Mouse (Mus musculus): ENCODE data around the gene Gm17093.
"Not testable (repeated sequence)": the region's sequence is repeated elsewhere in the genome, so short reads cannot be mapped to it uniquely, and the experiment has no call there.

Gene Gm17093

DNA sequence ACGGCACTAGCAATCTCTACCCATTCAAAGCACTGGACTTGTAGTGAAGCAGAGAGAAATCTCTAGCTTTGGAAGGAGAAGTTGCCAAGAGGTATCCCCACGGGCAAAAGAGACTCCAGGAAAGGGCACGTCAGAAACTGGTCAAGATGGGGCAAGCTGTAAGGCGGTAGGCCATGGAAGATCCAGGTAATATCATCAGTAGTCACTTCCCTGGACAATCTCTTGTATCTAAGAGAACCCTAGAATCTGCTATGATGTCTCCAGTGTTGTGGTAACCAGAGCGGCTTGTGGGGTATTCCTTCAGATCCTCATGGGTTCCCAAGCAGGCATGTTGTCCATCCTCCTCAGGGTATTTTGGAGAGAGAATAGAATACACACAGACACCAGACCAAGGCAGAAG lies at the start of gene Gm17093:
TSS of gene Gm17093 (plus strand) at position 301 of the 400 bp plus-strand sequence.
- not testable (repeated sequence) for DNase-seq (ENCODE audit: low read depth, low spot score)

DNA sequence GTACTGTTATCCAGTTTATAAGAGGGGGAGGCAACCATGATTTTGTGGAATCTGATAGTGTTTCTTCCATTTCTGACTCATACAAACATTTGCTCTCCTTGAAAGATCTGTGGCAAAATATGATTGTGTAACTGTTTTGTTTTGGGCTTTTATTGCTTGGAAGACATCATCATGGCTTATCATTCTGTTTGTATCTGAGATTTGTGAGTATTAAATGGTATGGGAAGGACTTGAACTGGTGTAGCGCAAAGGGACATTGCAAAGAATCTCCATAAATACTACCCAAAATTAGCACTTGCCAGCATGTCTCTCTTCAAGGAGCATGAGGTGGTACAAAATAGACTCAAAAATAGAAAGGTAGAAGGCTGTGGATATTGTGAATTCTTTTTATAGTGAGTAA lies 25.9 kb upstream of the Gm17093 start, which contains the start of gene BC061237:
TSS of gene BC061237 (plus strand) at position 301 of the 400 bp plus-strand sequence.
- DNase-seq (ENCODE audit: low read depth, low spot score): not testable (repeated sequence)

DNA sequence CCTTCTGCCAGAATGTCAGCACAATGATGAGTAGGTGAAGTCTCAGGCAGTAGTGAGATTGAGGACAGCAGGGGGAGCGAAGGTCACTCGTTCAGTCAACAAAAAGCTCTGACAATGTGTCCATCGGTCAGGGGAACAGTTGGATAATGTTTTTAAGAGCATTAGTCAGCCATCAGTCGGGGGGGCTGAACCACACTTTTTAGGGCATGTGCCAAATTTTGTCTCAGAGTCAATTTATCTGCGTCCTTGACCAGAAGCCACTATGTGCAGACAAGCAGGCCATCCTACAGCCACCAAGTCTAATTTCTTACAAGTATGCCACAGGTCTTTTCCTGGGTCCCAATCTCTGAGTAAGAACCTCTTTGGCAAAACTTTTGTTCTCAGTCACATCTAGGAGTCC lies 29.9 kb downstream of the Gm17093 start:
- not testable (repeated sequence) for DNase-seq (ENCODE audit: low read depth, low spot score)
